Mouse (Mus musculus) MEL (cell line): ENCODE data around the gene Psat1. TPM values are rescaled to one million over a fixed set of nuclear protein-coding genes. Genes with fewer than 3 reads are reported as not detected.
A peak's percentile ranks its signal among the peaks of the same experiment; 100 is the strongest.

Experiments used
- DNase-seq: peaks from one replicate; pipeline ENCODE4 v3.0.0; 2011; ENCODE audit warnings: low read depth, low spot score
- H3K27ac ChIP-seq: 2 replicates; pipeline ENCODE4 v1.5.1; 2012; ENCODE audit warnings: low read depth, mild to moderate bottlenecking, control low read depth, low read length, moderate library complexity; ENCODE audit not compliant: control insufficient read depth
- H3K27me3 ChIP-seq, 2 experiments: fragments of 150-350 bp in 1 of 2; sonication (generic) in 1 of 2; 2 replicates each; pipeline ENCODE4 v1.6.1; 2012; ENCODE audit warnings: low read length in 2 of 2, mild to moderate bottlenecking in 2 of 2, improper control_type of control experiment in 1 of 2, moderate library complexity in 1 of 2; ENCODE audit not compliant: insufficient read depth in 2 of 2, control insufficient read depth in 1 of 2
- H3K36me3 ChIP-seq, 2 experiments: 2 replicates each; pipeline ENCODE4 v1.6.1; 2012 to 2014; ENCODE audit warnings: low read length in 2 of 2, improper control_type of control experiment in 1 of 2, inconsistent platforms in 1 of 2, mild to moderate bottlenecking in 1 of 2; ENCODE audit not compliant: insufficient read depth in 2 of 2, control insufficient read depth in 1 of 2
- H3K4me1 ChIP-seq, 2 experiments: fragments of 150-350 bp in 1 of 2; sonication (generic) in 1 of 2; 2 replicates each; pipeline ENCODE4 v1.6.1; 2012; ENCODE audit warnings: low read length in 2 of 2, improper control_type of control experiment in 1 of 2, mild to moderate bottlenecking in 1 of 2; ENCODE audit not compliant: insufficient read depth in 2 of 2, control insufficient read depth in 1 of 2
- H3K4me3 ChIP-seq, 2 experiments: fragments of 150-350 bp in 1 of 2; sonication (generic) in 1 of 2; 2 replicates each; pipeline ENCODE4 v1.5.1; 2012; ENCODE audit warnings: low read depth in 2 of 2, low read length in 2 of 2, mild to moderate bottlenecking in 2 of 2, moderate library complexity in 2 of 2, control low read depth in 1 of 2, improper control_type of control experiment in 1 of 2; ENCODE audit not compliant: control insufficient read depth in 1 of 2, insufficient read depth in 1 of 2
- H3K79me2 ChIP-seq: 2 replicates; pipeline ENCODE4 v1.6.1; 2012; ENCODE audit warnings: mild to moderate bottlenecking, low read length, moderate library complexity; ENCODE audit not compliant: control insufficient read depth, poor library complexity, insufficient read depth
- H3K9ac ChIP-seq: 2 replicates; pipeline ENCODE4 v1.6.1; 2012; ENCODE audit warnings: low read depth, mild to moderate bottlenecking, control low read depth, low read length, moderate library complexity; ENCODE audit not compliant: control insufficient read depth, poor library complexity, severe bottlenecking
- H3K9me3 ChIP-seq: fragments of 150-350 bp; sonication (generic); replicated peaks from 2 replicates; pipeline ENCODE4 v1.6.1; 2012; ENCODE audit warnings: mild to moderate bottlenecking, low read length, improper control_type of control experiment, moderate library complexity; ENCODE audit not compliant: insufficient read depth
- BHLHE40 ChIP-seq: IDR thresholded peaks from 2 replicates; pipeline ENCODE4 v1.6.1; 2012; ENCODE audit warnings: low read depth, mild to moderate bottlenecking, inconsistent platforms, low read length, improper control_type of control experiment, borderline replicate concordance
- E2F4 ChIP-seq: IDR thresholded peaks from 2 replicates; pipeline ENCODE4 v1.6.1; 2011; ENCODE audit warnings: low read depth, low read length, improper control_type of control experiment, borderline replicate concordance
- EP300 ChIP-seq, 2 experiments: IDR thresholded peaks; 2 replicates each; pipeline ENCODE4 v1.6.1; 2011; ENCODE audit warnings: improper control_type of control experiment in 2 of 2, low read length in 2 of 2, low read depth in 1 of 2, mild to moderate bottlenecking in 1 of 2
- ETS1 ChIP-seq: IDR thresholded peaks from 2 replicates; pipeline ENCODE4 v1.6.1; 2012; ENCODE audit warnings: low read depth, mild to moderate bottlenecking, inconsistent platforms, low read length, improper control_type of control experiment, moderate library complexity
- KAT2A ChIP-seq: conservative IDR thresholded peaks from 2 replicates; pipeline ENCODE4 v1.6.1; 2012; ENCODE audit warnings: low read depth, low read length, improper control_type of control experiment, inconsistent platforms
- MAX ChIP-seq: IDR thresholded peaks from 2 replicates; pipeline ENCODE4 v1.6.1; 2011; ENCODE audit warnings: low read length, improper control_type of control experiment
- MYB ChIP-seq: IDR thresholded peaks from 2 replicates; pipeline ENCODE4 v1.6.1; 2011; ENCODE audit warnings: mild to moderate bottlenecking, low read depth, low read length, improper control_type of control experiment
- POLR2A ChIP-seq, 2 experiments: IDR thresholded peaks; 2 replicates each; pipeline ENCODE4 v1.6.1; 2011 to 2012; ENCODE audit warnings: low read length in 2 of 2, mild to moderate bottlenecking in 2 of 2, control low read depth in 1 of 2, improper control_type of control experiment in 1 of 2, low read depth in 1 of 2, moderate library complexity in 1 of 2; ENCODE audit not compliant: control insufficient read depth in 1 of 2, insufficient read depth in 1 of 2, poor library complexity in 1 of 2
- POLR2AphosphoS2 ChIP-seq: IDR thresholded peaks from 2 replicates; pipeline ENCODE4 v1.6.1; 2011; ENCODE audit warnings: low read length, improper control_type of control experiment
- RAD21 ChIP-seq: IDR thresholded peaks from 2 replicates; pipeline ENCODE4 v1.6.1; 2011; ENCODE audit warnings: mild to moderate bottlenecking, low read depth, low read length, improper control_type of control experiment
- RCOR1 ChIP-seq: IDR thresholded peaks from 2 replicates; pipeline ENCODE4 v1.6.1; 2012; ENCODE audit warnings: low read depth, mild to moderate bottlenecking, inconsistent platforms, low read length, improper control_type of control experiment
- TCF12 ChIP-seq: IDR thresholded peaks from 2 replicates; pipeline ENCODE4 v1.6.1; 2014; ENCODE audit warnings: low read depth, mild to moderate bottlenecking, inconsistent platforms, low read length, improper control_type of control experiment, moderate library complexity
- UBTF ChIP-seq: IDR thresholded peaks from 2 replicates; pipeline ENCODE4 v1.6.1; 2012; ENCODE audit warnings: low read depth, mild to moderate bottlenecking, inconsistent platforms, low read length, improper control_type of control experiment, moderate library complexity, borderline replicate concordance; ENCODE audit not compliant: insufficient read depth
- USF1 ChIP-seq: IDR thresholded peaks from 2 replicates; pipeline ENCODE4 v1.6.1; 2014; ENCODE audit warnings: low read depth, mild to moderate bottlenecking, inconsistent platforms, low read length, improper control_type of control experiment, moderate library complexity
- ZMIZ1 ChIP-seq: IDR thresholded peaks from 2 replicates; pipeline ENCODE4 v1.6.1; 2012; ENCODE audit warnings: low read depth, mild to moderate bottlenecking, inconsistent platforms, low read length, improper control_type of control experiment, moderate library complexity
- polyA plus RNA-seq, 2 experiments: library from polyadenylated mRNA; stranded (reverse) in 1 of 2; unstranded in 1 of 2; fragments of >175 nt in 1 of 2; fragments of >200 nt in 1 of 2; gene quantifications; 2 replicates each; pipeline versions ENCODE4 v1.2.1 to v1.2.4; 2012; ENCODE audit warnings: low replicate concordance in 2 of 2, low read depth in 1 of 2; ENCODE audit not compliant: insufficient read length in 2 of 2, insufficient read depth in 1 of 2, missing spikeins in 1 of 2
- total RNA-seq: library from RNA; depleted of rRNA; stranded (reverse); fragments of 300-350 nt; gene quantifications from 2 replicates; pipeline ENCODE4 v1.2.3, GENCODE M21; 2012

Gene Psat1
- total and polyA plus RNA-seq, 3 experiments: 201 to 552 (median 484) TPM

- no peak overlapping the region for H3K9ac ChIP-seq
- TF ChIP-seq EP300 (IDR thresholded peaks at IDR 0.05; ENCODE audit: low read depth in 1 of 2, low read length in 2 of 2): no peak
- no peak for TF ChIP-seq USF1
- peak; percentile 51; the same call in 1 of the 2 replicates for TF ChIP-seq POLR2AphosphoS2
- TF ChIP-seq POLR2A (IDR thresholded peaks at IDR 0.05; ENCODE audit: control insufficient read depth in 1 of 2, insufficient read depth in 1 of 2, low read depth in 1 of 2, low read length in 2 of 2, poor library complexity in 1 of 2): peak in 1 of 2 experiments; percentile 22; a peak in 2 of 4 replicates
- no peak for TF ChIP-seq RCOR1
- TF ChIP-seq ETS1: no peak
- TF ChIP-seq UBTF: no peak
- TF ChIP-seq E2F4: no peak
- TF ChIP-seq RAD21: no peak
- TF ChIP-seq KAT2A: no peak
- H3K36me3 ChIP-seq: peaks cover 0 to 20% of the 10 kb centered on the region in 2 experiments; a peak in 2 of 4 replicates
- H3K4me3 ChIP-seq: no peak overlapping the region
- no peak overlapping the region for H3K27ac ChIP-seq
- H3K9me3 ChIP-seq: no peaks in the 10 kb centered on the region
- DNase-seq: no peak
- no peaks in the 10 kb centered on the region for H3K27me3 ChIP-seq
- no peaks in the 10 kb centered on the region for H3K4me1 ChIP-seq
- H3K79me2 ChIP-seq: no peaks in the 10 kb centered on the region
Measured at GRCm38 (mm10) chr19:15903508-15904480, 43.3 kb downstream of the Psat1 start.

- Histone ChIP-seq H3K9ac (no peak overlapping the region), H3K27ac (no peak overlapping the region), H3K79me2 (no peaks in the 10 kb centered on the region), H3K4me1 (no peaks in the 10 kb centered on the region), H3K36me3 (no peaks in the 10 kb centered on the region), H3K27me3 (no peaks in the 10 kb centered on the region), H3K4me3 (no peak overlapping the region), H3K9me3 (no peaks in the 10 kb centered on the region)
- no peak for DNase-seq
- TF ChIP-seq KAT2A (no peak), ETS1 (no peak), BHLHE40 (no peak), UBTF (no peak)
Measured at GRCm38 (mm10) chr19:15895681-15896080, 51.5 kb downstream of the Psat1 start.

GRCm38 (mm10) chr19:15892146-15892545 is 55.0 kb downstream of the Psat1 start:
- no peaks in the 10 kb centered on the region for H3K79me2 ChIP-seq
- no peak overlapping the region for H3K27ac ChIP-seq
- TF ChIP-seq MYB (no peak), TCF12 (no peak), ETS1 (no peak), ZMIZ1 (no peak), MAX (no peak)
- H3K27me3 ChIP-seq: no peaks in the 10 kb centered on the region; a peak in 1 of 4 replicates
- no peak overlapping the region for H3K9ac ChIP-seq
- no peak overlapping the region for H3K4me3 ChIP-seq
- no peaks in the 10 kb centered on the region for H3K36me3 ChIP-seq
- H3K9me3 ChIP-seq: no peaks in the 10 kb centered on the region
- no peaks in the 10 kb centered on the region for H3K4me1 ChIP-seq
- no peak for DNase-seq
